Mouse (Mus musculus) natural killer cell, adult 2 months (primary cell): Measurements from ENCODE around the gene Gpi1.

ENCODE experiments used
- DNase-seq, 2 experiments: peaks; one replicate each; pipeline ENCODE4 v3.0.0; 2022; ENCODE audit warnings: low spot score in 2 of 2

The Gpi1 gene

DNA sequence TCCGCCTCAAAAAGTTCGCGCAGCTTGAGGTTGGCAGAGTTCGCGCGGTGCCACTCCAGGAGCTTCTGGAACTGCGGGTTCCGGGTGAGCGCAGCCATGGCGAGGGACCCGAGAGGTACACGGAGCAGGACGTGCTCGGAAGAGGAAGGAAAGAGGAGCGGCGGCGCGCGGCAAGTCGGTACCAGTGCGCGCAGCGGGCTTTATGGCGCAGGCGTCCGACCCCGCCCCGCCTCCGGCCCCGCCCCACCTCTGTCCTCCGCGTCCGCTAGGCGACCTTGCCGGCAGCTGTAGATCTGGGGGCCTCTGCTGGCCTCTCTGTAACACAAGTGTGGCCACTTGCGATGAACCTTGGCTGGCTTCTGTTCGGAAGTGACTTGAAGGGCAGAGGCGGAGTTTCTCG is at the start of gene Gpi1:
Gpi1 (minus strand) TSS at position 221 of the 400 bp plus-strand sequence.
- DNase-seq: peak; percentile 69 to 71

DNA sequence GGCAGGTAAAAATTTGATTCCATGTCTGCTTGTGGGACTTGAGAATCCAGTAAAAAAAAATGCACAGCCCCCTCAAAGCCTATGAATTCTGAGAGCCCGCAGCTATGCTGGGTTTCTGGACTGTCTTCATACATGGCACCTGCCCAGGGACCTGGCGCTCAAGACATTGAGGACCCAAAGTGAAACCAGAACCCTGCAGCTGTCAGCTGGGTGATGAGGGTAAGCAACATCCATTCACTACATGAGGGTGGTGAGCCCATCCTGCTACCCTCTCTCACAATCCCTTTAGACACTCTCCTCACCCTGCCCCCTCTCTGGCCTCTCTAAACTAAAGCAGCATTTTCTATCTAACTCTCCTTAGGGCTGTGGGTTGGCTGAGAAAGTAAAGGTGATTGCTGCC is 47.5 kb upstream of the Gpi1 start:
- no peak for DNase-seq

DNA sequence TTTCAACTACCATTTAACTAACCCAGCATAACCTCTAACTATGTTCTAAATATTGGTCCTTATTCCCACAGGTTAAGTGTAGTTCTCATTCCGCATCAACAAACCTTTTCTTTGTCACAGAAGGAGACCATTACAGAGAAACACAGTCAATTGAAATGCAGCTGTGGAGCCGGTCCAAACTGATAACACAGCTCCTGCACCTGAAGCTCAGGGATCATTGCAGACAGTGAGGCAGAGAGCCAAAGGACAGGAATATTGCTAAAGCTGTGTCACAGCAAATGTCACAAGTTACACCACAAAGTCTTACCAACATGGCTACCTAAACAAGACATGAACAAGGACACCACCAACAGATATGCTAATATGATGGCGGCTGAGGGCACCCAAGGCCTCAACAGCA is 45.9 kb upstream of the Gpi1 start:
- no peak for DNase-seq

DNA sequence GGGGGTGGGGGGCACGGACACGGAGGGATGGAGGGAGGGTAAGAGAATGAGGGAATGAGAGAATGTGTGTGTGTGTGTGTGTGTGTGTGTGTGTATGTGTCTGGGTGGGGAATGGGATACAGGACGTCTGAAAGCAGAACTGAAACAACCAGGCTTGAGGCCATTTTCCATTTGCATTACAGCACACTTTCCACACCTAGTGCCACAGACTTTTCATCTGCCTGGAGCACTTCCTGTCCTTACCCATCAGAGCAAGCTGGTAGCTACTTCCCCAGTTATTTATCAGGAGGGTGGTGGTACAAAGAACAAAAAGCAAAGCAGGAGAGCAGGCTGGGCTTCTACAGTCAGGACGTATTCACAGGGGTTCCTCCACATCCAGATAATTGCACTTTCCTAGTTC is 42.3 kb upstream of the Gpi1 start:
- no peak for DNase-seq

DNA sequence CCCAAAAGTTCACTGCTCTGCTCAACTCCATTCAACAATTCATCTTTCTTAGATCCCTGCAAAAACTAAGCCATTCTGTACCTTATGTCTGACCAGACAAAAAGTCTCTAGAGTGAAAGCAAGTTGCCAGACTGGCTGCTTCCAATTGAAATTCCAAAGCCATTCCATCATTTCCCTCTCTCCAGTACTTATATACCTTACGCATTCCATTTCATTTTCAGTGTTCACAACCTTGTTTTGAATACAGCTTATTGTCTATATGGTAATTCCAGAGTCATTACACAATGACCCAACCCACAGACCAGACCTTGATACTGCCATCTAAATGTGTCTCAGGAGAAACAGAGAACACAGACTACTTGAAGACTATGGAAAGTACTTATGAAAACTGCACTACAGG is 38.3 kb upstream of the Gpi1 start:
- DNase-seq: no peak

DNA sequence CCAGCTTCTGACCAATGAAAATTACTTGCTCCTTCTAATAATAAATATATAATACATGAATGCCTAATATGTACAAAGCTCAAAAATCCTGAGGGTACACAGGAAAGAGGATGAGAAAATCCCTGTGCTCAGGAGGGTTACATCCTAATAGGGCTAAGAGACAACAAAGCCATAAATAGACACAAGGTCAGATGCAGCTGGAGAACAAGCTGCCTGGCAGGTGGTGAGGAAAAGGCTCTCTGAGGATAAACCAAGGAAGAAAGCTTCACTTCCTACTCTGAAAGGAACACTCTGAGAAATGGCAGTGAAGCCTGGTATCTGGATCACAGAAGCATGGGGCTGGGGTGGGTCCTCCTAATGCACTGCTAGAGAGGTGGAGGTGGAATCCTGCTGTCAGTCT is 36.3 kb upstream of the Gpi1 start:
- DNase-seq: no peak

DNA sequence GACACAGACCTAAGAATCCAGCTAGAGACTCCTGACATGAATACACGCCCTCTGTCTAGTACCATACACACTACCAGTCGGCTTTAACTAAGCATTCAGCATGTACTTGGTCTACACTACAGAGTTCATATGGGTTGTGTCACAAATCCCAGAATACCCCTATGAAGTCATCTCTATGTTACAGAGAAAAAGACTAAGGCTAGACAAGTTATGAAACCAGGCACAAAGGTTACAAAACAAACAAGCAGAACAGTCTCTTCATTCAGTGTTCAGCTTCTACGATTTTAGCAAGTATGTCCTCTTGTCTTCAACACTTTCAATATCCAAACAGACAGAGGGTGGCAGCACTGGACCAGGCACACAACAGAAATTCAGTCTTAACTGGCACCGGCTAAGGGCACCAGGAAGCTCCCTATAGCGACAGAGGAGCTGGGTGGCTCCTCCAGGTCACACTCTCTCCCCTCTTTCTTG is 35.8 kb upstream of the Gpi1 start:
- DNase-seq: peak; percentile 9 to 37

DNA sequence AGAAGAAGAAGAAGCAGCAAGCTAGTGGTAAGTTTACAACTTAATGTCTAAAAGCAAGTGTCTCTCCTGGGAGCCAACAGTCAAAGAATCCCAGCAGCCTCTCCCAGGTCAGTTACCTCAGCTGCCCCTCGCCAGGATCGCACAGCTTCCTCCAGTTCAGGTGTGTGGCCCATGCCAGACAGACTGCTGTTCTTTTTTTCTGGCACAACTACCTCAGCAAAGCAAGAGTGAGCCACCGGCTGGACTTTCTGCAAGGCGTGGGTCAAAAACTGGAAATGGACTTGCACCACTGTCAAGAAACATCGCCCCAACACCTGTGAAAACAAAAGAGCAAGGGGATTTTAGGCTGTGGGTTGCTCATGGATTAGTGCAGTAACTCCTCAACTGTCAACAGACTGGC is 33.3 kb upstream of the Gpi1 start:
- DNase-seq: no peak

DNA sequence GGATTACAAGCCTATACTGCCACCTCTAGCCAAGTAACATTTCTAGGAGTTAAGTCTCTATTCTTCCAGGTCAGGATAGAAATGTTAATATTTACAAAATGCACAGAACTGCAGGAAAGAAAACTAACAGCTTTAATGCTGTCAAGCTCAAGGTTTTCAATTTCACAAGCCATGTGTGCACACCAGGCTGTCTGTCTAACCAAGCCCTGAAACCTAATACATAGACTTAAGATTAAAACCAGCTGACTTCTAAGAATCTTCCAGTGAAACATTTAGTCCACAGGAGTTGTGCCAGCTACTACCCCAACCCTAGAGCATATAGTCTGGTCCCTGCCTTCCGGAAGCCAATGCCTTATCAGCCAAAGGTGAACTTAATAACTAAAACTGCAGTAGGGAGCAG is 28.3 kb upstream of the Gpi1 start:
- no peak for DNase-seq

DNA sequence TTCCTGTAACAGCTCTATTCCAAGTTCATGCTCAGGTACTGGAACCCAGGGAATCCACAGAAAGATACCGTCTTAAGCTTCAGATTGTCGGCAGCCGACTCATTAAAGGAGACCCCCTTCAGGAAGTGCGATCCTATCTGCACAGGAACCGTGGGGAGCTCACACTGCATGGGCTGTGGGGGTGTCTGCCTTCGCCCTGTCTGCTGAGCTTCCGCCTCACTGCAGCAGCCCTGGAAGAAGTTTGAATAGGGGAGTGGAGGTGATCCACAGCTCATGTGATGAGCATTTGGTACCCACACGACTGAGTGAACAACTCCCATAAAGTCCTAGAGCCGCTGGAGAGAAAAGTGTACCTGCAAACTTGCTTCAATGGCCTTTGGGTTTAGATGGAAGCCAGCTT is 27.1 kb upstream of the Gpi1 start:
- DNase-seq: no peak

DNA sequence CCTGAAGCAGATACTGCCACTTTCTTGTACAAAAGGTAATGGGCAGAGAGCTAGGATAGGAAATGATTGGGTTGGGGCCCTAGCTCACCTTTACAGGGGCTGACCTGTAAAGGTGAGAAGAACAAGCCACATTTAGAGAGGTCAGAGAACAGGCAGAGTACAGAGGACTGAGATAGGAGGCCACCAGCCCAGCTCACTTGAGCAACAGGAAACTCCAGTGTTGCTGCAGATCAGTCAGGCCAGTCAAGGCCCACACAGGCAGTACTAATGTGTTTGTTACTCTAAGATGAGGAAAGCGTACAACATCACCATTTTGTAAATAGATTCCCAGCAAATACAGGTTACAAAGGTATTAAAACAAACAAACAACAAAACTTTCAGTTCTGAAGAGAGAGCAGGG is 25.8 kb upstream of the Gpi1 start:
- no peak for DNase-seq

DNA sequence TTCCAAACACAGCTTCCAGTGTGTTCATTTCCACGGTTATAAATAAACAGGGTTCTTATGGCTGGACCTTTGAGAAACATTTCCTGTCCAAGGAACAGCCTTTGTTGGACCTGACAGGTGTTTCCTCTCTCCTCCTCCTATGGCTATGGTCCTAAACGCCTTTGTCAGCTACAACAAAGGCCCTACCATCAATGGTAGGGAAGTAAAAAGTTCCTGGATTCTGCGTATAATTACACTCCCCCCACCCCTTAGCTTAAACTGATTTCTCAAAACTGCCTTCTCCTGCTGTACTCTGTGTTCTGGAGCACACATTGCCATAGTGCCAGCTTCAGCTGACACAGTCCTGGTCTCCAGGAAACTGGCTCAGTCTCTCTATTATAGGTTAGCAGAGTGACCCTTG is 25.0 kb upstream of the Gpi1 start:
- DNase-seq: no peak

DNA sequence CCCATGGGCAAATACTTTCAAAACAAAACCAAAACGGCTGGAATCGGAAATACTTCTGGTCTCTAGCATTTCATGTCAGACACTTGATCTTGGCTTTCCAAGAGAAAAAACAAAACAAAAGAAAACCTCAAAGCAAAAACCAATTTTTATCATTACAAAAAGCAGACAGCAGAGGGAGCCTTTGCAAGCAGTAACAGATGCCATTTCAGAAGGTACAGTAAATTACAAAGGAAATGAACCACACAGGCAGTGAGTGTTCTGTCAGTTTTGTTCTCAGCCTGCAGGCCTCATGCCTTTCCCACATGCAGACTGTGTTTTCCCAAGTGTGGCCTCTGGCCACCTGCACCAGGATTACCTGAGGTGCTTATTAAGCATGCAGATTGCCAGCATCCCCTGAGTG is 21.9 kb upstream of the Gpi1 start:
- no peak for DNase-seq

DNA sequence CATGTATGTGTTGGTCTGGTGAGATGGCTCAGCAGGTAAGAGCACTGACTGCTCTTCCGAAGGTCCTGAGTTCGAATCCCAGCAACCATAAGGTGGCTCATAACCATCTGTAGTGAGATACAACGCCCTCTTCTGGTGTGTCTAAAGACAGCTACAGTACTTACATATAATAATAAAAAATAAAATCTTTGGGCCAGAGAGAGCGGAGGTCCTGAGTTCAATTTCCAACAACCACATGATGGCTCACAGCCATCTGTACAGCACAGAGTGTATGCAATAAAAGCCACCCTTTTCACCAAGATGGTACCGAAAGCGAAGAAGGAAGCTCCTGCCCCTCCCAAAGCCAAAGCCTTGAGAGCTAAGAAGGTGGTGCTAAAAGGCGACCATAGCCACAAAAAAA is 20.6 kb upstream of the Gpi1 start, which contains the start of gene Gm6096:
Gm6096 (plus strand) TSS at position 301 of the 400 bp plus-strand sequence.
- DNase-seq: no peak

DNA sequence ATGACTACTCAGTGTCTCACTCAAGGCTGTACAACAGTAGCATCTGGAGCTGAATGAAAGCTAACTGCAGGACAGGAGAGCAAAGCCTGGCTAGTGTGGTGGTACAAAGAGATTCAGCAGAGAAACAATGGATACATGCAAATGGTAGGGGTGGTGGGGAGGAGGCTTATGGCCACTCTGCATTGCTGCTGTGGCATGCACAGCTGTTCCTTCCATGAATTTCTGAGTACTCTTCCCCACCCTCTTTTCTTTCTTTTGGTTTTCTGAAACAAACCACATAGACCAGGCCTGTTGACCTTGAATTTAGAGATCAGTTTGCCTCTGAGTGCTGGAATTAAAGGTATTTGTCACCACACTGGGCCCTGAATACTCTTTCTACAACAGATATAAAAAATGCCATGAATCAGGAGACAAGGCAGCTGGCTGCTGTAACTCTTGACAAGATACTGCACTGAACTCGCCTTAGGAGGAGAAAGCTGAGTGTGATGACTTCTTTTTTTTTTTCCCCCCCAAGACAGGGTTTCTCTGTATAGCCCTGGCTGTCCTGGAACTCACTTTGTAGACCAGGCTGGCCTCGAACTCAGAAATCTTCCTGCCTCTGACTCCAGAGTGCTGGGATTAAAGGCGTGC is 16.8 kb upstream of the Gpi1 start:
- no peak for DNase-seq

DNA sequence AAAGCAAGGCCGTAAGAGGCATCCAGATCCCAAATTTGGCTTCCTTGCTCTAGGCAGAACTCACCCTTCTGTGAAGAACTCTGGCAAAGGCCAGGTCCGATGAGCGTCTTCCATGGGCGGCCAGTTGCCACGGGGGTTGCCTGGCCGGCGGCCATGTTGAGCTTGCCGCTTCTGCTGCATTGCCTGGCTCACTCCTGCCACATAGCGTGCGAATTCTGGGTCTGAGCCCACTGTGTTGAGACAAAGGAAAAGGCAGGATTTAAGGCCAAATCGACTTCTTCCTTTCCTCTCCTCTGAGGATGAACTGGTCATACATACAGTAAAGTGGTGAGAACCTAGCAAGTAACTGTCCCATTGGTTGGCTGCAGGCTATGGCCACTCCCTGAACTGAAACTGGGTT is 12.0 kb upstream of the Gpi1 start:
- DNase-seq: no peak

DNA sequence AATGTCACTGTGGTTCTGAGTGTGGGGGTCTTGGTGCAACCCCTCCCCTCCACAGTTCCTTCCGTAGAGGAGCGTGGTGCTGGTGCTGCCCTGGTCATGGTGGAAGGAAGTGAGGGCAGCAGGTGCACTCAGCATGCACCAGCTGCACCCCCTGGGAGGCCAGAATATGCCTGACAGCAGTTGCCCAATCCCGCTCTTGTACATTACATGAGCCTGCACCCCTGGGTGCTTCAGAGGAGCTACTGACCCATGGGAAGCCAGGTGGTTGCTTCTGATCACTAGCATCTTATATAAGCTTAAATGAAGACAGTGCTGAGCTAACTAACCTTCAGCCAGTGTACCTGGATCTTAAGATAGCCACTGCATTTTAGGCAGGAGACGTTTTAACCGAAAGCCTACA is 8.0 kb upstream of the Gpi1 start:
- no peak for DNase-seq

DNA sequence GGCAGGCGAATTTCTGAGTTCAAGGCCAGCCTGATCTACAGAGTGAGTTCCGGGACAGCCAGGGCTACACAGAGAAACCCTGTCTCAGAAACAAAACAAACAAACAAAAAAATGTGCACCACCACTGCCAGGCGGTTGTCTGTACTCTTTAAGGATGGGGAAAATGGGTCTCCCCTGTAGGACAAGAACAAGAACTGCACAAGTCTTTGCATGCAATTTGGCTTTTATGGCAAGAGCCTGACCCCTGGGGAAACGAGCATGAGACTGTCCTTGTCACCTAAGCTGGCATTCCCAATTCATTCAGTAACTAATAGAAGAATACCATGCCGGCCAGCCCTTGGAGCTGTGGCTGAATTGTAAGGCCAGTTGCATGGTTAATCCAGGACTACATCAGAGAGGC is 5.5 kb upstream of the Gpi1 start:
- DNase-seq: no peak

DNA sequence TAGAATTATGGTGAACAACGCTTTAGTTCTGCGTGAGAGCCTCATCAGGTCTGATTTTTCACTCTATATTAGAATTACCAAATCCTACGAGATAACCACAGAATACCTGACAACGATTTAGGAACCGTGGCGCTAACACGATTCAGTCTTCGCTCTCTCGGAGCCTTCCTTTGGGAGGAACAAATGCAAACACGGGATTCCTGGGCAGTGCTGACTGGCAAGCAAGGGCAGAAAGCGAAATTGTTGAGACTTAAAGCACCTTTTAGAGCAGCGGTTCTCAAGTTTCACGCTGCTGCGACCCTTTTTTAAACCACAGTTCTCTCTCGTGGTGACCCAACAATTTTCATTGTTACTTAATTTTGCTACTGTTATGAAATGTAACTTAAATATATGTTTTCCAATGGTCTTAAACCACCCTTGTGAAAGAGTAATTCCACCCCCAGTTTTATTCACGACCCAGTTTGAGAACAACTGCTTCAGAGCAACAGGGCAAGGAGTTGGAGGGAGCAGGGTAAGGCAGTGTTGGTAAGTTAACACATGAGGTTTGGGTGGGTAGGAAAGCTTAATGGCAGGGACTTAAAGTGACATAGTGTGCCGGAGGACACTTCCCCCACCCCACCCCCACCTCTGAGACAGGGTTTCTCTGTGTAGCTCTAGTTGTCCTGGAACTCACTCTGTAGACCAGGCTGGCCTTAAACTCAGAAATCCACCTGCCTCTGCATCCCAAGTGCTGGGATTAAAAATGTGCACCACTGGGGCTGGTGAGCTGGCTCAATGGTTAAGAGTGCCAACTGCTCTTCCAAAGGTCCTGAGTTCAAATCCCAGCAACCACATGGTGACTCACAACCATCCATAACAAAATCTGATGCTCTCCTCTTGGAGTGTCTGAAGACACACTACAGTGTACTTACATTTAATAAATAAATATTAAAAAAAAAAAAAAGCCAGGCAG is 4.8 kb upstream of the Gpi1 start:
- no peak for DNase-seq

DNA sequence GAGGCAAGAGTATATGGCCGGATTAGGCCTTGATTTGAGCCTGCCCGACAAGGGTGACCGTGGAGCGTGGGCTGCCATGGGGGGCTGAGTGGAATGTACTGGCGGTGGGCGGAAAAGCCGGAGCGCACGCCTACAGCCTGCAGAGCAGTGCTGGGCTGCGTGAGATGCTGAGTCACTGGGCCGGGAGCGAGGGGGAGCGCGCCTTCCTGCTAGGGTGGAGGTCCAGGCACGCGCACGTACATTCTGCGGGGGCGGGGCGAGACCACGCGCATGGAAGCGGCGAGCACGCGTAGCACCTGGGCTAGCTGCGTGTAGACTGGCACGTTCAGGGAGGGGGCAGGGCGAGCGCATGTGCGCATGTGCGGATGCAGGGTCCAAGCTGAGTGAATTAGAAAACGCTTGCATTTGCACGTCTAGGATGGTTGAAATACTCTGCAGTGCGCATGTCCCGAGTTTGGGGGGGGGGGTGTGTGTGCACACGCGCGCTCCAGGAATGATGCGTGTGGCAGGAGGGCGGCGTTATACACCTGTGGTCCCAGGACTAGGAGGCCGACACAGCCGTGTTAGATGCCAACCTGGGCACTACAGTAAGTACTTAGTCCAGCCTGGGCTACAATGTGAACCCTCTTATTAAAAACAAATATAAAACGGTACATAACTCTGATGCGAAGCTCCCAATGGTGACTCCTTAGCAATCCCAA is 3.9 kb upstream of the Gpi1 start:
- peak; percentile 94 to 96 for DNase-seq

DNA sequence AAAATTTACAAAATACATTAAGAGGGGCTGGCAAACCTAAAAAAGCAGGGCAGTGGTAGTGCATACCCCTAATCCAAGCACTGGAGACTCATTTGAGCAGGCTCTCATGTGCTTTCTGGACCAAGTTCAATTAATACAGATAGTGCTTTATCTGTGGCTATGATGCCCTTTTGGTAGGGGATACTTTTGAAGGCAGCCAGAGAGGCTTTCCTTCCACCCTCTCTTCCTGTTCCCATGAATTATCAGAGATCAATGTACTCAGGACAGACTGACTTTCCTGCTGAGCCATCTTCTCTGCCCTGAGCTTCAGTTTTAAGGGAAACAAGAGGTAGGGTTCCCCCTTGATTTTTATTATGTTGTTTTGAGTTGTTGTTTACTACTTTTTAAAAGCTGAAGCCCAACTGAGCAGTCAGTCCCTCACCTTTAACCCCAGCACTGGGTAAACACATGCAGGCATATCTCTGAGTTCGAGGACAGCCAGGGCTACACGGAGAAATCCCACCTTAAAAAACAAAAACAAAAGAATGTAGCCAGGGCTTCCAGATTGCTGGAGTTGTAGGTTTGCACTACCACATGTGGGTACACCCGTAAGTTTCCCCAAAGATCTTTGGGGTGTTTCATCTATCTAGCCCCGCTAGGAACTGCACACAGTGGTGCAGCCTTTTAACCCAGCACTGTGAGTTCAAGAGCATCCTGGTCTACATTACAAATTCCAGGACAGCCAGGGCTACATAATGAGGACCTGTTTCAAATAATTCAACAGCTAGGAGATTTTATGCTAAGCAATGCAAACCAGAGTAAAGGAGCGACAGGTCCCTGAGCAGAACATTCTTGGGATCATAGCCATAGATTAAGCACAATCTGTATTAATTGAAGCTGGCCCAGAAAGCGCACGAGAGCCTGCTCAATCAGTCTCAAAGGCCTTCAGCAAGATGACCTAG is 2.9 kb upstream of the Gpi1 start:
- DNase-seq: no peak
